Mouse (Mus musculus) right cerebral cortex, adult 2 months (tissue): ENCODE measurements around the gene Sprr2i.

Experiments used
- DNase-seq, 2 experiments: peaks; one replicate each; pipeline ENCODE4 v3.0.0; 2021 to 2022; ENCODE audit warnings: low spot score in 2 of 2

Sprr2i gene

GRCm38 (mm10) chr3:92407691-92408090 lies at the start of gene Sprr2i:
Sprr2i (plus strand) TSS chr3:92407991.
- no peak for DNase-seq

GRCm38 (mm10) chr3:92361619-92362018 lies 46.2 kb upstream of the Sprr2i start:
- DNase-seq = no peak

GRCm38 (mm10) chr3:92364887-92365286 lies 42.9 kb upstream of the Sprr2i start, which contains the start of gene Sprr2f:
Sprr2f (plus strand) TSS chr3:92365187.
- no peak for DNase-seq

GRCm38 (mm10) chr3:92373613-92374012 lies 34.2 kb upstream of the Sprr2i start:
- DNase-seq = no peak

GRCm38 (mm10) chr3:92385385-92385784 lies 22.4 kb upstream of the Sprr2i start, which contains the start of gene Sprr2h:
Sprr2h (plus strand) TSS chr3:92385685.
- no peak for DNase-seq

GRCm38 (mm10) chr3:92394301-92394700 lies 13.5 kb upstream of the Sprr2i start:
- DNase-seq = no peak

GRCm38 (mm10) chr3:92417782-92418181 lies 10.0 kb downstream of the Sprr2i start, which contains the start of gene Sprr2j-ps:
Sprr2j-ps (plus strand) TSS chr3:92418082.
- no peak for DNase-seq

GRCm38 (mm10) chr3:92429323-92429722 lies 21.5 kb downstream of the Sprr2i start, which contains the start of gene Gm9774:
Gm9774 (minus strand) TSS chr3:92429423.
- no peak for DNase-seq

- no peak for DNase-seq
These were observed 24.5 kb downstream of the Sprr2i start, which contains the start of gene Sprr2k for GRCm38 (mm10) chr3:92432282-92432681. Sprr2k (plus strand) TSS chr3:92432582.

GRCm38 (mm10) chr3:92438689-92439088 lies 30.9 kb downstream of the Sprr2i start, which contains the start of gene Sprr1b:
Sprr1b (minus strand) TSS chr3:92438789.
- no peak for DNase-seq

- DNase-seq = no peak
These were observed 32.4 kb downstream of the Sprr2i start for GRCm38 (mm10) chr3:92440177-92440576.

GRCm38 (mm10) chr3:92455151-92455550 lies 47.4 kb downstream of the Sprr2i start:
- no peak for DNase-seq

- DNase-seq = no peak
These were observed 50.8 kb downstream of the Sprr2i start, which contains the start of gene Sprr3 for GRCm38 (mm10) chr3:92458620-92459019. Sprr3 (minus strand) TSS chr3:92458720.
